Mouse (Mus musculus): ENCODE data around the gene Baiap2.

Gene Baiap2

DNA sequence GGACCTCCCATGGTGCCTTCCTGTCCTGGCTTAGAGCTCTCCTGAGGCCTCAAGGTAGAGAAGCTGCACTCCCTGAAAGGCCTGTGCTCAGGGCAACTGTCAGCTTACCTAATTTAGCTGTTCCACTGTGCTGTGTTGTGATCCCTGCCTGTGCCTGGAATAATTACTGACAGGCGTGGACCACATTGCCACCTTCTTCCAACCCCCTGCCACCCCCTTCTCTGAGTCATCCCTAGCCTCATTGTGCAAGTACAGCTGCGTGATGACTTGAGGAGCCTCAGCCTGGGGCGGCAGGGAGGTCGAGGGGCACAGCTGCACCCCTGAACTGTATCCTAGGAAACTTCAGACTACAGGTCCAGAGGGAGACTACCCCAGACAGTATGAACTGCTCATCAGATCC lies 5.7 kb downstream of the Baiap2 start:
- DNase-seq: no peak

GRCm38 (mm10) chr11:119948803-119949202 lies 6.2 kb downstream of the Baiap2 start:
- DNase-seq: peak; percentile 75

DNA sequence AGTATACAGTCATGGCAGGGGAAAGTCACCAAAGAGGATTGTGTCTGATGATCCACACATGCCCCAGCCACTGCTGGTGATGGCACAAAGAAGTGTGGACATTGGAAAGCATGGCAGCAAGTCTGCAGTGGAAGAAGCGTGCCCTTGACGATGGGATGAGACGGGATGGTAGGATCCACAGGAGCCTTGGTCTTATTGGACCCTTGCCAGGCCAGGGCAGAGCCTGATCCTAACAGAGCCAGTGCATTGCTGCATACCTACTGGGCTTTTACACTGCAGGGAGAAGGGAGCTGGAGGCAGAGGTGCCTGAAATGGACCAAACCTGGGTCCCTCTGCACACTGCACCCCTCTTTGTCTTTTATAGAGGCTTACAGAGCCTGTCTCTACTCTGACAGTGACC lies 8.0 kb downstream of the Baiap2 start:
- DNase-seq: no peak

DNA sequence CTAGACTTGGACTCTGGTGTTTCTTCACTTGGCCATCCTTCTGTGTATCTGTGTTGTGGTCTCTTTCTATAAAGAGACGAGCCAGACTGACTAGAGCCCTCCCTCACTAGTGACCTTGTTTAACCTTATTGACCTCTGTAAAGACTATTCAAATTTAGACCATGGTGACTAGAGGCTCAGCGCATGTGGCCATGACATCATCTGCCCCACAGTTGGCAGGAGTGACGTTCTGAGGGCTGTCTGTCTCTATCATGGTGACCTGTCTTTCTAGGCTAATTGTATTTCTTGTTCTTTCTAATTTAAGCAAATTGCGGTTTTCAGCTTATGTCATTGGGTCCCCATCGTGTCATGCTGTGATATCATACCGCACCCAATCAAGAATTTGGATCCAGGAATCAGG lies 8.8 kb downstream of the Baiap2 start:
- DNase-seq: no peak

DNA sequence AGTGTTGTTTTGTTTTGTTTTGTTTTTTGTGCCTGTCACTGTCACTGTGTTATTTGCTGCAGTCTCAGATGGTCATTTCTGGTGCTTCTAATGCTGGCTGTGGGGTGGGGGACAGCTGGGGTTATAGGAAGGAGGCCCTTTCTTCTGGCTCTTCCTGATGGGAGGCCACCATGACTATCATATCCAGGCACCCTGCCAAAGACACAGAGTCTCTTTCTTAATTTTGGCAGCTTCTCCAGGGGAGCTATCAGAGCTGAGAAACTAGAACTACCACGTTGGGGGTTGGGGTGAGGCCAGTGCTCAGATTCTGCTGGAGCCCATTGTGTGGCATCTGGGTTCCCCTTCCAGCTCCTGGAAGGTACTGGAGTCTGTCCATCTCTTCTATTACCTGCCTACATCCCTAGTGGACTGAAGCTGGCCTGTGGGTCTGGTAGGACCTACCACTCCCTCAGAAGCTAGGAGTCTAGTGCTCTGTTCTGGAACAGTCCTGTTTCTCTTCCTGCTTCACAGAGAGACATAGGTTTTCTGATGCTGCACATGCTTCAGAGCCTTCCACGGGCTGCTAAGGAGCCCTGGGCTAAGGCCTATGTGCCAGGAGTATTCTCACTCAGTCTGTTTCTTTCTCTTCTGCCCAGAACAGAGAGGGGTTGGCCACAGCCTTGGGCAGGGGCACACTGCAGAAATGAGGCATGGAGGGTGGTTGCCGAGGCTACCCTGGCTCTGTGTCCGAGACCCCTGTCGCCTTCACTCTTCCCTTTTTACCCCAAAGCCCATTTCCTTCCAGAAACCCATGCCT lies 10.1 kb downstream of the Baiap2 start:
- no peak for DNase-seq

DNA sequence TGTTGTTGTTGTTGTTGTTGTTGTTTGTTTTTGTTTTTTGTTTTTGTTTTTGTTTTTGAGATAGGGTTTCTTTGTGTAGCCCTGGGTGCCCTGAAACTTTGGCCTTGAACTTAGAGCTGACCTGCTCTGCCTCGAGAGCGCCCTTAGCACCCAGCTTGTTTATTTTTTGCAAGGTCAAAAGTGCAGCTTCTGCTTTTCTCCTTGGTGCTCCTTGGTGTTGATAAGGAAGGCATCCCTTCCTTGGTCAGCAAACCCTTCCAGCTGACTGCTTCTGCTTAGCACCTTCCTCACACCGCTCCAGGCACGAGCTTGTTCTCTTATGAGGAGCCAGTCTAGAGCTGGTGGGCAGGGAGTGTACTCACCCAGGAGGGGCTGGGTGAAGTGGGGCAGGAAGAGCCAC lies 11.7 kb downstream of the Baiap2 start:
- DNase-seq: no peak

DNA sequence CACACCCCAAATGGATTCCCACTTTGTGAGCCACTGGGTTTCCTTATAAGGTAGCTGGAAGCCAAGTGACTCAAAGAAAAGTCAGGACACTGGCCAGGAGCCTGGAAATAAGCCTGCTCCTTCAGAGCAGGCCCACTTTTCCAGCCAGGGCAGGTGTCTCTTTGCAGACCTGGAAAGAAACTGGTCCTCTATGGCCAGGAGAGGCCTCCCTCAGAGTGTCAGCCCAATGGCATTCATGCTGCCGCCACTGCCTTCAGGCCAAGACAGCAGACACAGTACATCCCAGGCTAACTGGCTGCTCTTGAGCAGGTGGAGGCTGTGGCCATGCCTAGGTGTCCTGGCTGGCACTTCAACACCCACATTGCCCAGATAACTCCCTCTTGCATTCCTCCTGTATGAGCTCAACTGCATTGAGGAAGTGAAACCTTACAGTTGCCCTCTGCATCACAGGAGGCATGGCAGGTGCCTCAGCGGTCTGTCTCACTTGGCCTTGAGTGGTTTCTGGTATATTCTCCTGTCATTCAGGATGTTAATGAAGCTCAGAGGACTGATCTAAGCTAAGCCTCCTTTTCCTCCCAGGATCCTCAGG lies 12.3 kb downstream of the Baiap2 start:
- no peak for DNase-seq

DNA sequence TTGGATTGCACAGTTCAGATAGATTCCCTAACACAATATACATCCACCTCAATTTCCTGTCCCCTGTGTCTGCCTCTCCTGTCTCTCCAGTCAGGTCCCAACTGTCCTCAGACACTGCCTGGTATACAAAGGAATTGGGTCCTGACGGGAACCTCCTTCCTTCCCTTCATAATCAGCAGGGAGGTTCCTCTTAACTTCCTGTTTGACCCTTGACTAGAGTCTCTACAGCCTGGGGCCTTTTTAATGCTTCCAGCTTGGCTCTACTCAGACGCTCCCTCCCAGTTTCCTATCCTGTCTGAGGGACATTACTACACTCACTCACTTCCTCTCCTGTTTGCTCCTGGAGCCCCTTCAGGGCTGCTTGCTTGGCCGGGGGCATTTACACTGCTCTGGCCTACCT lies 12.9 kb downstream of the Baiap2 start:
- DNase-seq: no peak

- DNase-seq: no peak
Observed at GRCm38 (mm10) chr11:119956590-119956989, 14.0 kb downstream of the Baiap2 start.

- DNase-seq: no peak
Observed at GRCm38 (mm10) chr11:119958856-119959255, 16.3 kb downstream of the Baiap2 start.

DNA sequence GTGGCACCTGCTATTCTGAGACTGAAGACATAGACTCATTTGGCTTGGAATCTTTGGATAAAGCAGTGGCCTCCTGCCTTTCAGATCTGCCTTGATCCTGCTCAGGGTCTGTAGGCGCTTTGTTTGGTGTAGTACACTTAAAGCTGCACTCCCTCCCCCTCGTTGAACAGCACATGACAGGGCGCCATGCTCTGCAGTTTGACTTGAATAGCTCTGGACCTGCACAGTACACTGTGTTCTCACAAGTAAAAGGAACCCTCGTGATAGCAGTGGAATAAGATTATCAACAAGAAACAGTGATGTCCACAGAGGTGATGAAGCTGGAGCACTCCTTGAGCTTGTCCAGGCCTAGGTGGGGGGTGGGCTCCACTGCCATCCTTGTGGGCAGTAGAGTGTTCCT lies 17.2 kb downstream of the Baiap2 start:
- DNase-seq: no peak

- DNase-seq: no peak
Observed at GRCm38 (mm10) chr11:119960671-119961070, 18.1 kb downstream of the Baiap2 start.

DNA sequence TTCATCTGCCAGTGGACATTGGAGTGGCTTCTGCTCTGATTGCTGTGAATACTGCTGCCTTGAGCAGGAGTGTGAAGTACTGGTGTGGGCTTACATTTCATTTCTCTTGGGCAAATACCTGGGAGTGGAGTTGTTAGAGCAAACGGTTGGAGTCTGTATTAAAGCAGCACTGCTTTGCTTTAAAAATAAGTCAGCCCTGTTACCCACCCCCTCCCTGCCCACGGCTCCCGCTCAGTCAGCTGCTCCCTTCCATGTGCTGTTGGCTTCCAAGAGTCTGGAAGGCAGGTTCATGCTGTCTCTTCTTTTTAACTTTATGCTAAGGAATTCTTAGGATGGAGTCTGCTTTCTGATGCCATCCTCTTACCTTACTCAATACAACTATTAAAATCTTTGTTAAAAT lies 18.9 kb downstream of the Baiap2 start:
- no peak for DNase-seq

GRCm38 (mm10) chr11:119965053-119965452 lies 22.5 kb downstream of the Baiap2 start:
- no peak for DNase-seq

GRCm38 (mm10) chr11:119966294-119966693 lies 23.7 kb downstream of the Baiap2 start:
- no peak for DNase-seq

- no peak for DNase-seq
Observed at GRCm38 (mm10) chr11:119967401-119967800, 24.8 kb downstream of the Baiap2 start.

- no peak for DNase-seq
Observed at GRCm38 (mm10) chr11:119967892-119968291, 25.3 kb downstream of the Baiap2 start.

DNA sequence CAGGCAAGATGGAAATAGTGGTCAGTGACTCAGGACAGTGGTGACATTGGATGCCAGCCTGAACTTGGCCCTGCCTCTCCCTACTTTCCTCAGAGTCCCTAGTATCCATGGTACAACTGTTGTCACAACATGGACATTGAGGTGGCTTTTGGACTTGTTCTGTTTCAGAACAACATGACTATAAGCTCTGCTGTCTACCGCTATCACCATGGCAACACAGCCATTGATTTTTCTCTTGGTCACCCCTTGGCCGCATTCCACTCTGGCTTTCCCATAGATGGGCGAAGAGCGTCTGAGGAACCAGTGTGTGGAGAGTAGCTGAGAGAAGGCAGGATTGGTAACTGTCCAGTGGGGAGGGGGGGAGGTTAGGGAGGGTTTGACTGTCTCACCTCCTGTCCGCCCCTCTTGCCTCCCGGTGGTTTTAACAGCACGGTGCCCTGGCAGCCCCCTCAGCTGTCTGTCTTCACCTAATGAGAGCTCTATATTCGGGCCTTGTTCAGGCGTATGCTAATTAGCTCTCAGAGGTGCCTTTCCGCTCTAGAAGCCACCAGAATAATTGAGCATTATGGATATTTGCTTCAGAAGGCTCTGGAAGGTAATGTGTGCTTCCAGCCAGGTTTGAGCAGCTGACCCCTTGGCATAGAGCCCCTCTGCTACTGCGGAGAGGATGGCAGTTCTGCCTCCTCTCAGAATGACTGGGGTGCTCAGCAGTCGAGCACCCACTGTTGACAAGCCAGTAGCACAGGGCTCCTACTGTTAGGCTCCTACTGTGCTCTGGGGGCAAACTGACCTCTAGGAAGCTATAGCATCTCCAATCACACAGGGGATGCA lies 27.7 kb downstream of the Baiap2 start:
- no peak for DNase-seq

DNA sequence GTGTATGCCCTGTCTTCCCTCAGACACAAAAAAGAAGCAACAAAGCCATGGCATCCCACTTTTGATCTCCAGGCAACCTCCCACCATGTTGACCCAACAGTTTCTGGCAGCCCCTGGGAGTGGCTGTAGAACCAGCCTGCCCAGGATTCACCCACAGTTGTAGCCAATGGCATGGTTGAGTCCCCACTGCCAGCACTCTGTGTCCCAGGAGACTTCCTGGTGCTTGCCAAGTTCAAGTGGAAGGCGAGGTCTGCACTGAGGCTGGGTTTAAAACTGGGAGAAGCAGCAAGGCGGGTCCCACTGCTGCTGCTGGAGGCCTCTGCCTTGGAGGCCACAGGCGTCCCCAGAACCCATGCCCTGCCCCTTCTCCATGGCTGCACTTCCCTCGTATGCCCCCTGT lies 31.2 kb downstream of the Baiap2 start:
- DNase-seq: no peak

GRCm38 (mm10) chr11:119975739-119976501 lies 33.4 kb downstream of the Baiap2 start:
- DNase-seq: no peak

DNA sequence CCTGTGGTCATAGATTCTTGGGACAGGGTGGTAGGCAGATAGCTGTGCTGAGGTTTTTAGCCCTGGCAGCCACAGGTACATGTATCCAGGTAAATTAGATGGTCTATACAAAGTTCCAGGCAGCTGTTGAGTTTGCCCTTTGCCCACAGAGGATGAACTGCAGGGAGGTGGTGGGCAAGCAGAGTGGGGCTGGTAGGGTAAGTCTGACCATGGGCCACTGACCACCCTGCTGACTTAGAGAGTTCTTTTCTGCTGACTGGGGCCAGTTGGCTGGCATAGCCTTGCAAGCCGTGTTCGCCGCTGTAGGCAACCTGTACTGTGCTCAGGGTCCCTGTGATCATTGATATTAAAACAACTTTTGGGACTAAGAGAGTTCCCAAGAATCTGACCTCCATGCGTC lies 36.1 kb downstream of the Baiap2 start:
- DNase-seq: no peak

DNA sequence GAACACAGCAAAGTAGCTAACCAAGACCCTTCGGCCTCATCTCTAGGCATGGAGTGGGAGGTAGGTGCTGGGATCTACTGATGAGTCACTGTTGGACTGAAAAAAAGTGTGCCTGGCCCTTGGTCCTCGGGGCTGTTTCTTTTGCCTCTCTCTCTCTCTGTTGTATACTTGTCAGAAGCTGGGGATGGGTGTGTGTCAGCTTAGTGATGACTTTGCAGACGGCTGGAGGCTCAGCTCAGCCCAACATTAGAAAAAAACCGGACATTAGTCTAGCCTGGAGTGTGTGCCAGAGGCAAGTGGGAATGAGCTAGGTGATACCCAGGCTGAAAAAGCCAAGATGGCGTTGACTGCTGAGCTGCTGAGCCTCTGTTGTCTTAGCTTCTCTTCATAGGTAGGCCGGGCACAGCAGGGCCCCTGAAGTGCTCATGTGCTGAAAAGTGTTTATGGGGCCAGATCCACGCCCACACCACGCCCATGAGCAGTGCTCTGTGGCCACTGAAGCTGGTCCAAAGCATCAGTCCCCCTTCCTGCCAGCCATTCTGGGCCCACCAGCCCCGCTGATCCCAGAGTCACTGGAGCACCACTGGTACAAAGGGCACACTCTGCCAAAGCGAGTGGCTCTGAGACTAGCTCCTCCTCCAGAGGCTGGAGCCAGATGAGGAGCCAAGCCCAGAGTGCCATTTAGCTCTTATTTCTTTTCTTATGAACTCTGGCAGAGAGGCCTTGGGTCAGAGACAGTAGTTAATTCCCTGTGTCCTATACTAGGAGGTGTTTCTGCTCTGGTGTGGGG lies 37.2 kb downstream of the Baiap2 start:
- no peak for DNase-seq
